Mouse (Mus musculus) adrenal gland, adult 8-10 months (tissue): ENCODE measurements around the gene Fgf4. TPM values are rescaled to one million over a fixed set of nuclear protein-coding genes. Genes with fewer than 3 reads are reported as not detected.

ENCODE experiments used
- DNase-seq: peaks from one replicate; pipeline ENCODE4 v3.0.0; 2022
- total RNA-seq, 4 experiments: library from RNA; stranded (reverse); gene quantifications; 2 replicates each; pipeline ENCODE4 v1.2.4; 2022

Fgf4 gene
- total RNA-seq, 4 experiments from 2014 or later, result not detected

DNA sequence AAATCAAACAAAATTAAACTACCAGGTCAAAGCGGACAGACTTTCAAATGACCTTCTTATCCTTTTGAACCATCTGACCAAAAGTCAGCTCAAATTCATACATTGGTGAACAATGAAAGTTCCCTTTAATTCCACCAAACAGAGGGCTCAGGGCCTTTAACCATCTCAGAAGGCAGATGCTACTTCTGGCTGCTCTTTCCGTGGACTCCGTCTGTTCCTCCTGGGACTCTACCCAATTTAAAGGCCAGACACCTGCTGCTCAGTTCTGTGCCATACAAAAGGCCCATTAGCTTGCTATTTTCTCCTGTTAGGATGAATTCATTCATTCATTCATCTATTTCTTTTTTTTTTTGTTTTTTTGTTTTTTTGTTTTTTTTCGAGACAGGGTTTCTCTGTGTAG lies 65.7 kb downstream of the Fgf4 start:
- no peak for DNase-seq

DNA sequence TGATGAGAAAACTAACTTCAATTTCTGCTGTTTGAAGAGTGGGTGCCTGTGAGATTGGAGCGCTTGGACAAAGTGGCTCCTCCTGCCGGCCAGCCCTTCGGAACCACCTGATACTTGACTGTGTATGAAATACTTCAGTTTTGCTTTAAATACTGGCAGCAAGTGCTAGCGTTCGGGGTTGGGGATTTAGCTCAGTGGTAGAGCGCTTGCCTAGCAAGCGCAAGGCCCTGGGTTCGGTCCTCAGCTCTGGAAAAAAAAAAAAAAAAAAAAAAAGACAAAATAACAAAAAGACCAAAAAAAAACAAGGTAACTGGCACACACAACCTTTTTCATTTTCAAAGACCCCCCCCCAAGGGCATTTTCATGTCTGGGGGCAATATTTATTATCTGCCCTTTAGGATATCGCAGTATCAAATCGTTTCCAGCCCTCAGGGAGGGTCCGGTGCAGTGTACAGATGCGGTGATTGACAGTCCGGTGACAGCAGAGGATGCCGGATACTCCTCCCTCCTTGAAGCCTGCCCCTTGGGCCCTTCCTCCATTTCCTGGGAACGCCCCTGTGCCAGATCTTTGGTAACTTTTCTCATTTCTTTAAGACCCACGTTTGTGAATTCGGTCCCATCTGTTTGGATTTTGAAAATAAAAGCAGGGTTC lies 67.3 kb downstream of the Fgf4 start:
- DNase-seq, result no peak

Other genes starting within 250 kb of the Fgf4 start
- gene Ano1, start 95.4 kb upstream of the Fgf4 start, total RNA-seq, result 10 to 100 TPM; 21.7 to 34.5 (median 29.8) TPM
- 1 to 10 TPM in 3 of 4 experiments, under 1 TPM in 1; 0.67 to 2.8 (median 2.0) TPM for gene Fgf3, start 9.3 kb upstream of the Fgf4 start, total RNA-seq
- under 1 TPM in 3 of 4 experiments, not detected in 1; 0.31 to 0.46 (median 0.32) TPM for gene Fgf15, start 49.2 kb downstream of the Fgf4 start, total RNA-seq
- gene LTO1, start 67.7 kb downstream of the Fgf4 start, total RNA-seq, result 10 to 100 TPM; 27.1 to 39.7 (median 31.2) TPM
- 100 to 1,000 TPM; 177 to 201 (median 190) TPM for gene Ccnd1, start 92.6 kb downstream of the Fgf4 start, total RNA-seq